8 mouse cellular contexts compared by ENCODE assay signal in genomic region chr11:3292711-3293249, GRCm38 (mm10). TPM values are rescaled to one million over a fixed set of nuclear protein-coding genes. Genes with fewer than 3 reads are reported as not detected.
DNase-seq lines count a peak whose midpoint lies in the region; ATAC-seq lines count a peak whose summit lies in the region.

No protein-coding gene starts in this region.

- no peaks in the 10 kb centered on the region for H3K9me3 ChIP-seq in embryonic facial prominence, embryonic 12.5 days
- H3K9me3 ChIP-seq in hindbrain, embryonic 16.5 days (ENCODE audit: control insufficient read depth, low read length), result no peaks in the 10 kb centered on the region
- no peaks in the 10 kb centered on the region for H3K9me3 ChIP-seq in liver, embryonic 13.5 days (replicated peaks)
- H3K9me3 ChIP-seq in neural tube, embryonic 15.5 days (replicated peaks), result no peaks in the 10 kb centered on the region

- peaks cover 45% of the 10 kb centered on the region for H3K36me3 ChIP-seq in embryonic facial prominence, embryonic 12.5 days
- peaks cover 6% of the 10 kb centered on the region; the same call in 1 of the 2 replicates for H3K36me3 ChIP-seq in hindbrain, embryonic 16.5 days (ENCODE audit: control insufficient read depth, insufficient read depth, low read length)
- peaks cover 48% of the 10 kb centered on the region for H3K36me3 ChIP-seq in liver, embryonic 13.5 days
- peaks cover 38% of the 10 kb centered on the region for H3K36me3 ChIP-seq in neural tube, embryonic 15.5 days

- H3K9ac ChIP-seq in embryonic facial prominence, embryonic 12.5 days, result peak overlapping the region; percentile 96
- H3K9ac ChIP-seq in hindbrain, embryonic 16.5 days (ENCODE audit: low read depth, low read length), result peak overlapping the region; percentile 94
- H3K9ac ChIP-seq in liver, embryonic 13.5 days, result peak overlapping the region; percentile 93
- H3K9ac ChIP-seq in neural tube, embryonic 15.5 days (replicated peaks), result peak overlapping the region; percentile 96

- WGBS in embryonic facial prominence, embryonic 12.5 days, result 1% methylated on average over 8 of the region's 8 CpGs
- WGBS in hindbrain, embryonic 16.5 days, result 2% methylated on average over 8 of the region's 8 CpGs
- WGBS in liver, embryonic 13.5 days (ENCODE audit: insufficient replicate concordance), result 4% methylated on average over 8 of the region's 8 CpGs
- WGBS in neural tube, embryonic 15.5 days, result 0% methylated on average over 8 of the region's 8 CpGs

- peak; percentile 50 for DNase-seq in thymus, postnatal 14 days
- no peak for DNase-seq in thymus, postnatal 10 days (ENCODE audit: low spot score in 2 of 2)
- peak; percentile 21 for DNase-seq in liver, embryonic 13.5 days
- no peak for DNase-seq in adrenal gland, postnatal 36 days

- no peaks in the 10 kb centered on the region for H3K27me3 ChIP-seq in embryonic facial prominence, embryonic 12.5 days
- no peaks in the 10 kb centered on the region for H3K27me3 ChIP-seq in hindbrain, embryonic 16.5 days (replicated peaks; ENCODE audit: control insufficient read depth, insufficient read depth, low read length)
- H3K27me3 ChIP-seq in liver, embryonic 13.5 days, result peaks cover 7% of the 10 kb centered on the region; the same call in 1 of the 2 replicates
- H3K27me3 ChIP-seq in neural tube, embryonic 15.5 days (replicated peaks), result no peaks in the 10 kb centered on the region

- no peak for ATAC-seq in embryonic facial prominence, embryonic 12.5 days (ENCODE audit: insufficient number of reproducible peaks, insufficient read depth, low FRiP score, low TSS enrichment)
- no peak for ATAC-seq in hindbrain, embryonic 16.5 days
- no peak for ATAC-seq in liver, embryonic 13.5 days (ENCODE audit: low read depth)
- no peak for ATAC-seq in neural tube, embryonic 15.5 days (ENCODE audit: low FRiP score)
- no peak for ATAC-seq in monocyte, adult 5-6 weeks (replicated peaks; ENCODE audit: insufficient number of reproducible peaks, low FRiP score, low TSS enrichment, poor library complexity, severe bottlenecking)

- peak overlapping the region; percentile 100 for H3K27ac ChIP-seq in embryonic facial prominence, embryonic 12.5 days
- peak overlapping the region; percentile 100 for H3K27ac ChIP-seq in hindbrain, embryonic 16.5 days (ENCODE audit: low read depth, low read length)
- H3K27ac ChIP-seq in liver, embryonic 13.5 days, result peak overlapping the region; percentile 92
- peak overlapping the region; percentile 100 for H3K27ac ChIP-seq in neural tube, embryonic 15.5 days (replicated peaks)

- H3K4me2 ChIP-seq in embryonic facial prominence, embryonic 12.5 days (replicated peaks), result peak overlapping the region; percentile 98
- H3K4me2 ChIP-seq in hindbrain, embryonic 16.5 days (ENCODE audit: low read length), result peak overlapping the region; percentile 98
- H3K4me2 ChIP-seq in liver, embryonic 13.5 days, result peak overlapping the region; percentile 99
- H3K4me2 ChIP-seq in neural tube, embryonic 15.5 days, result peak overlapping the region; percentile 93

- peaks cover 39% of the 10 kb centered on the region for H3K4me1 ChIP-seq in embryonic facial prominence, embryonic 12.5 days
- peaks cover 54% of the 10 kb centered on the region for H3K4me1 ChIP-seq in hindbrain, embryonic 16.5 days (ENCODE audit: control insufficient read depth, insufficient read depth, low read depth, low read length)
- H3K4me1 ChIP-seq in liver, embryonic 13.5 days (replicated peaks), result peaks cover 90% of the 10 kb centered on the region
- H3K4me1 ChIP-seq in neural tube, embryonic 15.5 days, result peaks cover 80% of the 10 kb centered on the region

- H3K4me3 ChIP-seq in embryonic facial prominence, embryonic 12.5 days, result peak overlapping the region; percentile 85
- H3K4me3 ChIP-seq in hindbrain, embryonic 16.5 days (ENCODE audit: low read length), result peak overlapping the region; percentile 84
- peak overlapping the region; percentile 88 for H3K4me3 ChIP-seq in liver, embryonic 13.5 days (replicated peaks)
- peak overlapping the region; percentile 85 for H3K4me3 ChIP-seq in neural tube, embryonic 15.5 days (replicated peaks)

RNA-seq across cellular contexts. Expression of gene Patz1, which starts 4.1 kb away (rescaled TPM):
- polyA plus RNA-seq in embryonic facial prominence, embryonic 12.5 days (2016; fragmentation: Nextera tagmentation; extraction: Ambion mirVana), result 84.3 and 85.3 TPM in 2 replicates
- 35.2 and 40.7 TPM in 2 replicates for polyA plus RNA-seq in hindbrain, embryonic 16.5 days (2015; fragmentation: Nextera tagmentation; extraction: Ambion mirVana)
- polyA plus RNA-seq in liver, embryonic 13.5 days (2015; fragmentation: Nextera tagmentation; extraction: Ambion mirVana), result 14.8 and 15.8 TPM in 2 replicates
- 39.5 and 49.2 TPM in 2 replicates for polyA plus RNA-seq in neural tube, embryonic 15.5 days (2015; fragmentation: Nextera tagmentation; extraction: Ambion mirVana)
- 10 to 100 TPM; 25.5 to 37.1 TPM for total RNA-seq in adrenal gland, postnatal 36 days (2021)
- total RNA-seq in monocyte, adult 5-6 weeks (2017), result 14.9 to 26.0 TPM (median 20.6 TPM) in 3 replicates

RNA-seq across cellular contexts. Expression of gene Drg1, which starts 26.6 kb away (rescaled TPM):
- polyA plus RNA-seq in embryonic facial prominence, embryonic 12.5 days (2016; fragmentation: Nextera tagmentation; extraction: Ambion mirVana), result 217 and 229 TPM in 2 replicates
- polyA plus RNA-seq in hindbrain, embryonic 16.5 days (2015; fragmentation: Nextera tagmentation; extraction: Ambion mirVana), result 207 and 210 TPM in 2 replicates
- polyA plus RNA-seq in liver, embryonic 13.5 days (2015; fragmentation: Nextera tagmentation; extraction: Ambion mirVana), result 159 and 171 TPM in 2 replicates
- polyA plus RNA-seq in neural tube, embryonic 15.5 days (2015; fragmentation: Nextera tagmentation; extraction: Ambion mirVana), result 194 and 208 TPM in 2 replicates
- total RNA-seq in adrenal gland, postnatal 36 days (2021), result 100 to 1,000 TPM; 100 to 113 TPM
- 165 to 210 TPM (median 199 TPM) in 3 replicates for total RNA-seq in monocyte, adult 5-6 weeks (2017)

RNA-seq across cellular contexts. Expression of gene Pik3ip1, which starts 37.4 kb away (rescaled TPM):
- 12.4 and 15.1 TPM in 2 replicates for polyA plus RNA-seq in embryonic facial prominence, embryonic 12.5 days (2016; fragmentation: Nextera tagmentation; extraction: Ambion mirVana)
- 30.8 and 36.1 TPM in 2 replicates for polyA plus RNA-seq in hindbrain, embryonic 16.5 days (2015; fragmentation: Nextera tagmentation; extraction: Ambion mirVana)
- 1.1 and 1.5 TPM in 2 replicates for polyA plus RNA-seq in liver, embryonic 13.5 days (2015; fragmentation: Nextera tagmentation; extraction: Ambion mirVana)
- 28.7 and 35.3 TPM in 2 replicates for polyA plus RNA-seq in neural tube, embryonic 15.5 days (2015; fragmentation: Nextera tagmentation; extraction: Ambion mirVana)
- 10 to 100 TPM in 1 of 2 experiments, 1 to 10 TPM in 1; 8.0 to 12.7 TPM for total RNA-seq in adrenal gland, postnatal 36 days (2021)
- 17.3 to 18.3 TPM (median 18.0 TPM) in 3 replicates for total RNA-seq in monocyte, adult 5-6 weeks (2017)

Comparison
In these comparisons a context has a peak if more than half of its experiments do, and no peak if none do; other contexts are left out.
1. DNase-seq: peak in thymus, postnatal 14 days (single experiment) and liver, embryonic 13.5 days (single experiment); none in thymus, postnatal 10 days (0 of 2) and adrenal gland, postnatal 36 days (0 of 2).
2. Peak in every context shown above with its lines, with median percentiles within 50 percentile points of each other: H3K27ac ChIP-seq, H3K4me2 ChIP-seq, H3K4me3 ChIP-seq and H3K9ac ChIP-seq.